Mouse (Mus musculus) bone marrow, adult 2 months (tissue): ENCODE data around the gene Nme7. TPM values are rescaled to one million over a fixed set of nuclear protein-coding genes. Genes with fewer than 3 reads are reported as not detected.

Source experiments
- H3K27ac ChIP-seq: fragments of 200-500 bp; 2 replicates; pipeline ENCODE4 v1.5.1; 2012; ENCODE audit warnings: low read depth, mild to moderate bottlenecking, control low read depth, inconsistent platforms, low read length; ENCODE audit not compliant: control insufficient read depth, poor library complexity, insufficient read depth
- H3K4me1 ChIP-seq: fragments of 200-500 bp; 2 replicates; pipeline ENCODE4 v1.6.1; 2011; ENCODE audit warnings: low read length; ENCODE audit not compliant: control insufficient read depth, insufficient read depth
- H3K4me3 ChIP-seq: fragments of 200-500 bp; replicated peaks from 2 replicates; pipeline ENCODE3; 2011; ENCODE audit warnings: mild to moderate bottlenecking, low read depth, low read length, control low read depth; ENCODE audit not compliant: control insufficient read depth
- CTCF ChIP-seq: fragments of 200-500 bp; IDR thresholded peaks from 2 replicates; pipeline ENCODE4 v1.5.1; 2011; ENCODE audit warnings: low read length, control low read depth; ENCODE audit not compliant: control insufficient read depth, insufficient read depth
- POLR2A ChIP-seq: fragments of 200-500 bp; IDR thresholded peaks from 2 replicates; pipeline ENCODE4 v1.6.1; 2011; ENCODE audit warnings: low read depth, mild to moderate bottlenecking, control low read depth, low read length, borderline replicate concordance; ENCODE audit not compliant: control insufficient read depth
- WGBS: fragments of 180-500 bp; shearing (Covaris S2); methylation state at CpG from one replicate; pipeline ENCODE4 v1.1.7; 2018; 5-methylcytosine and 5-hydroxymethylcytosine counted together
- polyA plus RNA-seq: library from polyadenylated mRNA; stranded (reverse); fragments of >200 nt; gene quantifications from 2 replicates; pipeline ENCODE4 v1.2.4, GENCODE M21; 2011; ENCODE audit warnings: low replicate concordance; ENCODE audit not compliant: missing spikeins, insufficient read depth, insufficient read length

The Nme7 gene
- polyA plus RNA-seq, 1 experiment = 16.5 TPM

DNA sequence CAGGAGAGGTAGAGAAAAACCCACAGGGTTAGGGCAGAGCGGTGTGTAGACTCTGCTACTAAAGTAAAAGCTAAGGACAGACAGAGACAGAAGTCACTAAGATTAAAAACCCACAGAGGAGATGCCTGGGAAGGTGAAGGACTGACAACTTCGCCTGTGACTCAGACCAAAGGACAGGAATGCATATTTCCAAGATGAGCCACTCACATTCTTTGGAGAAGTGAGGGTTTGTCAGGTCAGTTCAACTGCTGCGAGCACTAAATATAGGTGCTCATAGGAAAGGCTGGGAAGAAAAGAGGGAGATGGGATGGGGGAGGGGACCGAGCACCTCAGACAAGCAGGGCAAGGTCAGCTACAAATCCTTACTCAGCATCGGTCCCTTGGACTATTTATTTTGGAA, 147.4 kb downstream of the Nme7 start:
- TF ChIP-seq CTCF = no peak
- no peak for TF ChIP-seq POLR2A
- Histone ChIP-seq H3K4me1 (peaks cover 3% of the 10 kb centered on the region; the same call in 1 of the 2 replicates), H3K27ac (no peak overlapping the region), H3K4me3 (no peak overlapping the region)
- WGBS = 87% methylated on average over 5 of the region's 5 CpGs

DNA sequence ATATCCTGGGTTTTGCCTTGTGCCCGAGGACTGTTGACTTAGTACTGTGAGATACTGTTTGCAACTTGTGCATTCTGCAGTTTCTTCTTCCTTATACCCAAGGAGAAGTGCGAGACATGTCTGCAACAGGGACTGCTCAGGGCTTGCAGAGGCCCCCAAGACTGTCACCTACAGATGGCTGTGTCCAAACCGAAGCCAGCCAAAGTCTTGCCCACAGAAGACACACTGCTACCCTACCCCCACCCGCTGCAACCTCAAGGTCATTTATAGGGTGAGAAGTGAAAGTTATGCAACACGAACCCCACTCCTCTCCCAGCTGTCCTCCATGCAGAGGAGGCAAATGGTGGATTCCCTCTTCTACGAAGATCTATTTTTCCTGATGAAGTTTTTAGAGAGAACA, 148.7 kb downstream of the Nme7 start:
- H3K4me3 ChIP-seq = no peak overlapping the region
- H3K27ac ChIP-seq = 0 out of 2 replicates have a peak overlapping the region, but pooled peaks have one; percentile 15
- TF ChIP-seq POLR2A = no peak
- TF ChIP-seq CTCF = no peak
- 25% methylated on average over 6 of the region's 6 CpGs for WGBS
- peaks cover 5% of the 10 kb centered on the region for H3K4me1 ChIP-seq

DNA sequence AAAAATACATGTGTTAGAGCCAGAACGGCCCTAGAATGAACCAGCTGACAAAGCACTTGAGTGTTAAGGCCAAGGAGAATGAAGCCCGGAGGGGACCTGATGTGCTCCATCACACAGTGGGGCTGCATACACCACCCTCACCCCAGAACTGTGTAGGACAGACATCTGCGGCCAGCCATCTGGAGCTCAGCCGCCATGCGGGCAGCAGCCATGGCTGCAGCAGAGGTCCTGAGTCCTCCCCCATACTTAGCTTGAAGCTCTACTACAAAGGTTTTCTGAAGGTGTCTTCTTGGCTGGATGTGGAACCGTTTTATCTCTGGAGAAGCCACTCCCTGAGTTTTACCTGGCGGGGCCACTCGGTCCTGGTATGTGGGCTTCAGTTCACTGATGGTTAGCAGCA, 149.2 kb downstream of the Nme7 start:
- H3K4me3 ChIP-seq = no peak overlapping the region
- WGBS = 71% methylated on average over 8 of the region's 8 CpGs
- H3K4me1 ChIP-seq = peaks cover 5% of the 10 kb centered on the region
- TF ChIP-seq POLR2A (no peak), CTCF (no peak)
- H3K27ac ChIP-seq = peak overlapping the region; percentile 29

DNA sequence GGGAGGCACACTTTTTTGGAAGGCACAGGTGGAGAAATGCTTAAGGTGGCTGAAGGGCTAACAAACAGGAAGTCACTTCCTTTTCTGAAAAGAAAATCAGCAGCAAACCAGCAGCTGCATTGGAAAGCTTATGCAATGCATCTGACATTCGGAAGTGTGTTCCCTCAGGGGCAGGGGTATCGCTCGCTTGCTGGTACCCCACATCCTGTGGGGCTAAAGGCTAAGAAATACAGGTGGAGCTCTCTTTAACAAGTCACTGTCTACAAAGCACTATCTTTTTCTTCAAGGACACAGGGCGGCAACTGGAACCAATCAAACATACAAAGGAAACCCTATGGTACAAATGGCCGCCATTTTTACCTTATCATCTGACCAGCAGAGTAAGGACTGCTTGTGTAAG, 149.8 kb downstream of the Nme7 start:
- WGBS = 5% methylated on average over 5 of the region's 5 CpGs
- Histone ChIP-seq H3K27ac (0 out of 2 replicates have a peak overlapping the region, but pooled peaks have one; percentile 13), H3K4me3 (no peak overlapping the region), H3K4me1 (peaks cover 5% of the 10 kb centered on the region)
- TF ChIP-seq POLR2A (no peak), CTCF (no peak)

DNA sequence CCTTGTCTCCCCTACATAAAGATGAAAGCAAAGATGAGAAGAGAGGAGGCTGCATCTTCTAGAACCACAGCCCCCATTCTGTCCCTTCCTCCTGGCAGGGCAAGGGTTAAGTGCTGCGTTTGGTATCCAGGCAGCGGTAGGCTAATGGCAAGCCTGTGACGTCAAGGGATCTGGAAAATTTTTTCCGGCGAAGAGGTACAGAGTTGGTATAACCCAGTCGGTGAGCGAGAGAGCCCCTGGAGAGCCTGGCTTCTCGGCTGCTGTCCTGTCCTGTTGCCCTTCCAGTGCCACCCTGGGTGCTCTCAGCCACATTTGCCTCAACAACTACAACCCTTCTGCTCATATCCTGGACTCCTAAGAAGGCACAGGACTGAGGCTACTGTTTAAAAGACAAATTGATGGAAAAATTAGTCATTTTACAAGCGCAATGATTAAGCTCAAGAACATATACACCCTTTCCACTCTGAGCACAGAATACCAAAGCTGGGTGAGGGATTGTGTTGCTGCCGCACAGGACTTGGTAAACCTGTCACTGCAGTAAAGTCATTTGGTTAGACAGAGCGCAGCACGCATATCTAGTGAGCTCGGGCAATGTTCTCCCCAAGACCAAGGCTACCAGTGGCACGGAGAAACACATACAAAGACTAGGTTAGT, 151.0 kb downstream of the Nme7 start:
- 78% methylated on average over 14 of the region's 14 CpGs for WGBS
- H3K27ac ChIP-seq = no peak overlapping the region

DNA sequence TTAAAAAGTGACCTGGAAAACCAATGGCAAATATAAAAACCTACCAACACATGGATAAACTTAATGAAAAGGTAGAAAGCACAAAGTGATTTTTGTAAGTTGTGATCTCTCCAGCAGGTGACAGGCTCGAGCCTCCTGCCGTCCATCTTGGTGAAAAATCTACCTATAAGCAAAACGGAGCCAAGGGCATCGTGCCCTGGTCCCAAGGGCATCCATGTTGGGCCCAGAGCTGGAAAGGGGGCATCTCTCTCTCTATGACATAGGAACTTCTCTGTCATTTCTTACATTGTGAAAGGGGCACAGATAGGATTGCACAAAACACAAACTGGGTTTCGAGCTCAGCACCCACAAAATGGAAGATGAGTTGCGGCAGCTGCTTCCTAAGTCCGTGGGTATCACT, 151.7 kb downstream of the Nme7 start:
- Histone ChIP-seq H3K27ac (no peak overlapping the region), H3K4me3 (peak overlapping the region; percentile 33), H3K4me1 (peaks cover 5% of the 10 kb centered on the region)
- TF ChIP-seq CTCF (peak; percentile 43), POLR2A (no peak)
- WGBS = 40% methylated on average over 7 of the region's 7 CpGs

More for the DNA sequence above, 151.0 kb downstream of the Nme7 start:
- H3K4me1 ChIP-seq = peaks cover 5% of the 10 kb centered on the region
- TF ChIP-seq POLR2A (no peak), CTCF (no peak)
- peak overlapping the region; percentile 30 for H3K4me3 ChIP-seq

DNA sequence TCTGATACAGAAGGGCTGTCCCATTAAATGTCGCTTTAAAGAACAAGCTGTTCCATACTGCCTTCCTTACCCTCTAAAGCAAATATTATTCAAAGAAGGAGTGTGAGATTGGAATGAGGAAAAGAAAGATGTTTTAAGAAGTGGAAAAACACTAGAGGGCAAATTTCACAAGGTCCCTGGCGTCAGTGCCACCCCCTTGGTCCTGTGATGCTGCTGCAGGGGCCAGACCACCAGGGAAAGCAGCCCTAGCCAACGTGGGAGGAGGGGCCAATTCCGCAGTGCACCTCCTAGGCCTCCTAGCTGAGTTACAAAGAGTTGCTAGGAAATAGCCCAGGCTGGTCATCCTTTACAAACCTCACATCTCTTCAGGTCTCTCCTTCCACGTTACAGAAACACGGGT, 152.1 kb downstream of the Nme7 start:
- peak overlapping the region; percentile 44 for H3K4me3 ChIP-seq
- TF ChIP-seq POLR2A (no peak), CTCF (no peak)
- WGBS = 66% methylated on average over 6 of the region's 6 CpGs
- H3K4me1 ChIP-seq = peaks cover 5% of the 10 kb centered on the region
- H3K27ac ChIP-seq = no peak overlapping the region

DNA sequence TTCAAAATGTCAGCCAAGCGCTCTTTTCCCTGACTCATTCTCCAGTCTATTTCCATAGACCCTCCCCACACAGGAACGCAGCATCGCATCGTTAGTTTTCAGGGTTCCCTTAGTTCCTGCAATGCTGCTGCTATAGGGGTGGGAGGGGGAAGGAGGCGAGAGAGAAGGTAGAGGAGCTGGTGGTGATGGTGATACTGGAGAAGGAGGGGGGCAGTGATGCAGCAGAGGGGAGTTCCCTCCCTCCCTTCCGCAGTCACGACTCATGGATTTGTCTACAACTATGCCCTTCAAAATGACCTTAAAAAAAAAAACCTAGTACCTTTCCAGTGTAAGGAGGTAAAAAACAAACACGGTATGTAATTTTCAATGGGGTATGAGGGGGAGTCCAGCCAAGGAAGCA, 152.8 kb downstream of the Nme7 start:
- peak overlapping the region; percentile 61 for H3K4me3 ChIP-seq
- WGBS = 16% methylated on average over 8 of the region's 8 CpGs
- H3K27ac ChIP-seq = no peak overlapping the region
- TF ChIP-seq CTCF (no peak), POLR2A (no peak)
- H3K4me1 ChIP-seq = peaks cover 5% of the 10 kb centered on the region
